Mouse (Mus musculus): ENCODE measurements around the gene Hist1h2ac.

DNA sequence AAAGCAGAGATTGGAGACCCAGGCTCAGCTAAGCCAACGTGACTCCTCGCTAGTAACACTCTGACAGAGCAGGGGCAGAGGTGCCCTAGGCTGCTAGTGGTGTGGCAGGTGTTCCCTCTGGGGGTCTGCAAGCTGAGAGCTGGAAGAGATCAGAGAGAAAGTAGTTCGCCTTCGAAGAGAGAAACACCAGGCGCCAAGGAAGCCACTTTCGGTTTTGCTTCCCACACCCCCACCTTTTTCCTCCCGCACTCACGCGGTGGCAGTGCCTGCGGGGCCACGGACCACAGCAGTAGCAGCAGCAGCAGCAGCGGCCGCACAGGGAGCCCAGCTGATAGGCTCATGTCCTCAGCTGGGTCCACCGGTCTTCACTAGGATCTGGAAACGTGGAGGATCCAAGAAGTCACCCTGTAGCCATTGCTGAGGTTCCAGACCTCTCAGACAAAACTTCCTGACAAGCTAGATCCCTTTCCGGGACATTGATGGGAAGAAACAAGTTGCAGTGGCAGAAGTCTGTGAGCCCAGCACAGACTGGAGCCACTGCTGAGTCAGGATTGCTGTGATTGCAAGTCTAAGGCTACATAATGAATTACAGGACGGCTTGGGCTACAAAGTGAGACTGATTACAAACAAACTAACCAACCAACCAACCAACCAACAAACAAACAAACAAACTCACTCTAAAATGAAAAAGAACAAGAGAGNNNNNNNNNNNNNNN is 26.8 kb upstream of the Hist1h2ac start, which contains the start of gene Hfe:
- TF ChIP-seq CTCF (IDR thresholded peaks at IDR 0.05) (no peak), POLR2A (IDR thresholded peaks at IDR 0.05; ENCODE audit: insufficient read depth, low read depth, low read length) (peak; percentile 48; the same call in 1 of the 2 replicates)

Measured in heart, adult 2 months (tissue).